Mouse (Mus musculus): Measurements from ENCODE around the gene Gal3st1. TPM values are rescaled to one million over a fixed set of nuclear protein-coding genes. Genes with fewer than 3 reads are reported as not detected.
"Not testable (repeated sequence)": the region's sequence is repeated elsewhere in the genome, so short reads cannot be mapped to it uniquely, and the experiment has no call there.

Gal3st1 gene
- polyA plus RNA-seq (2014; fragmentation: Nextera tagmentation; extraction: Ambion mirVana): 0.87 and 1.5 TPM in 2 replicates

- peak; percentile 41 for ATAC-seq (replicated peaks; ENCODE audit: low FRiP score)
- no peak within 1 kb of the TSS for H3K9ac ChIP-seq (ENCODE audit: low read depth, low read length)
- WGBS: 5% methylated on average over 22 of the region's 37 CpGs
These were observed at the start of gene Gal3st1 for GRCm38 (mm10) chr11:3983291-3983862. Gal3st1 (plus strand) TSS chr11:3983636.

GRCm38 (mm10) chr11:3933756-3934285, 49.6 kb upstream of the Gal3st1 start:
- H3K4me3 ChIP-seq (ENCODE audit: low read depth, low read length): no peak overlapping the region
- H3K9me3 ChIP-seq (ENCODE audit: control insufficient read depth, low read length): no peaks in the 10 kb centered on the region
- ATAC-seq (replicated peaks; ENCODE audit: low FRiP score) (no peak), DNase-seq (ENCODE audit: low spot score) (no peak)
- no peaks in the 10 kb centered on the region for H3K27me3 ChIP-seq (replicated peaks; ENCODE audit: control insufficient read depth, insufficient read depth, low read length)
- 84% methylated on average over 9 of the region's 9 CpGs for WGBS
- H3K4me2 ChIP-seq: no peak overlapping the region
- no peaks in the 10 kb centered on the region for H3K36me3 ChIP-seq (ENCODE audit: control insufficient read depth, insufficient read depth, low read length)
- H3K9ac ChIP-seq (ENCODE audit: low read depth, low read length): no peak overlapping the region
- no peak overlapping the region for H3K27ac ChIP-seq (ENCODE audit: low read depth, low read length)
- H3K4me1 ChIP-seq (replicated peaks; ENCODE audit: control insufficient read depth, insufficient read depth, low read length): peaks cover 6% of the 10 kb centered on the region

More at GRCm38 (mm10) chr11:3983291-3983862, at the start of gene Gal3st1:
- peak within 1 kb of the TSS; percentile 38 for H3K4me3 ChIP-seq (ENCODE audit: low read depth, low read length)
- no peaks in the 10 kb centered on the region for H3K9me3 ChIP-seq (ENCODE audit: control insufficient read depth, low read length)
- H3K36me3 ChIP-seq (ENCODE audit: control insufficient read depth, insufficient read depth, low read length): peaks cover 10% of the 10 kb centered on the region
- H3K27me3 ChIP-seq (replicated peaks; ENCODE audit: control insufficient read depth, insufficient read depth, low read length): peaks cover 30% of the 10 kb centered on the region
- peak within 1 kb of the TSS; percentile 61 for H3K4me2 ChIP-seq
- 0 out of 2 replicates have a peak within 1 kb of the TSS, but pooled peaks have one; percentile 3 for H3K27ac ChIP-seq (ENCODE audit: low read depth, low read length)
- no peak for DNase-seq (ENCODE audit: low spot score)
- H3K4me1 ChIP-seq (replicated peaks; ENCODE audit: control insufficient read depth, insufficient read depth, low read length): 0 out of 2 replicates have a peak, but pooled peaks cover 2% of the 10 kb centered on the region

GRCm38 (mm10) chr11:3935135-3935534, 48.3 kb upstream of the Gal3st1 start:
- Histone ChIP-seq H3K27ac (ENCODE audit: low read depth, low read length) (no peak overlapping the region), H3K4me3 (ENCODE audit: low read depth, low read length) (no peak overlapping the region), H3K9me3 (ENCODE audit: control insufficient read depth, low read length) (no peaks in the 10 kb centered on the region), H3K27me3 (replicated peaks; ENCODE audit: control insufficient read depth, insufficient read depth, low read length) (no peaks in the 10 kb centered on the region), H3K4me2 (no peak overlapping the region), H3K36me3 (ENCODE audit: control insufficient read depth, insufficient read depth, low read length) (no peaks in the 10 kb centered on the region), H3K9ac (ENCODE audit: low read depth, low read length) (no peak overlapping the region), H3K4me1 (replicated peaks; ENCODE audit: control insufficient read depth, insufficient read depth, low read length) (peaks cover 6% of the 10 kb centered on the region)
- DNase-seq (ENCODE audit: low spot score) (no peak), ATAC-seq (replicated peaks; ENCODE audit: low FRiP score) (no peak)
- WGBS: 71% methylated on average over 4 of the region's 4 CpGs

- H3K4me1 ChIP-seq (replicated peaks; ENCODE audit: control insufficient read depth, insufficient read depth, low read length): peaks cover 1% of the 10 kb centered on the region
- DNase-seq (ENCODE audit: low spot score): no peak
- H3K27ac ChIP-seq (ENCODE audit: low read depth, low read length): no peak overlapping the region
- H3K9ac ChIP-seq (ENCODE audit: low read depth, low read length): no peak overlapping the region
- 94% methylated on average over 3 of the region's 3 CpGs for WGBS
- H3K9me3 ChIP-seq (ENCODE audit: control insufficient read depth, low read length): no peaks in the 10 kb centered on the region
- H3K4me2 ChIP-seq: no peak overlapping the region
- no peaks in the 10 kb centered on the region for H3K27me3 ChIP-seq (replicated peaks; ENCODE audit: control insufficient read depth, insufficient read depth, low read length)
- no peaks in the 10 kb centered on the region for H3K36me3 ChIP-seq (ENCODE audit: control insufficient read depth, insufficient read depth, low read length)
- no peak overlapping the region for H3K4me3 ChIP-seq (ENCODE audit: low read depth, low read length)
- no peak for ATAC-seq (replicated peaks; ENCODE audit: low FRiP score)
These were observed 47.1 kb upstream of the Gal3st1 start for GRCm38 (mm10) chr11:3936318-3936717.

GRCm38 (mm10) chr11:3937321-3937874, 46.0 kb upstream of the Gal3st1 start:
- Histone ChIP-seq H3K36me3 (ENCODE audit: control insufficient read depth, insufficient read depth, low read length) (no peaks in the 10 kb centered on the region), H3K27ac (ENCODE audit: low read depth, low read length) (no peak overlapping the region), H3K4me3 (ENCODE audit: low read depth, low read length) (no peak overlapping the region), H3K4me1 (replicated peaks; ENCODE audit: control insufficient read depth, insufficient read depth, low read length) (no peaks in the 10 kb centered on the region; the same call in 1 of the 2 replicates), H3K4me2 (no peak overlapping the region), H3K27me3 (replicated peaks; ENCODE audit: control insufficient read depth, insufficient read depth, low read length) (no peaks in the 10 kb centered on the region), H3K9me3 (ENCODE audit: control insufficient read depth, low read length) (no peaks in the 10 kb centered on the region), H3K9ac (ENCODE audit: low read depth, low read length) (no peak overlapping the region)
- 71% methylated on average over 13 of the region's 13 CpGs for WGBS
- ATAC-seq (replicated peaks; ENCODE audit: low FRiP score) (no peak), DNase-seq (ENCODE audit: low spot score) (no peak)

- H3K9me3 ChIP-seq (ENCODE audit: control insufficient read depth, low read length): no peaks in the 10 kb centered on the region
- H3K27ac ChIP-seq (ENCODE audit: low read depth, low read length): no peak overlapping the region
- H3K4me2 ChIP-seq: no peak overlapping the region
- WGBS: 84% methylated on average over 7 of the region's 7 CpGs
- H3K27me3 ChIP-seq (replicated peaks; ENCODE audit: control insufficient read depth, insufficient read depth, low read length): no peaks in the 10 kb centered on the region
- H3K9ac ChIP-seq (ENCODE audit: low read depth, low read length): no peak overlapping the region
- DNase-seq (ENCODE audit: low spot score) (no peak), ATAC-seq (replicated peaks; ENCODE audit: low FRiP score) (no peak)
- H3K4me1 ChIP-seq (replicated peaks; ENCODE audit: control insufficient read depth, insufficient read depth, low read length): no peaks in the 10 kb centered on the region
- no peak overlapping the region for H3K4me3 ChIP-seq (ENCODE audit: low read depth, low read length)
- no peaks in the 10 kb centered on the region for H3K36me3 ChIP-seq (ENCODE audit: control insufficient read depth, insufficient read depth, low read length)
These were observed 42.1 kb upstream of the Gal3st1 start for GRCm38 (mm10) chr11:3941371-3941770.

- no peak overlapping the region for H3K27ac ChIP-seq (ENCODE audit: low read depth, low read length)
- no peak overlapping the region for H3K9ac ChIP-seq (ENCODE audit: low read depth, low read length)
- H3K9me3 ChIP-seq (ENCODE audit: control insufficient read depth, low read length): no peaks in the 10 kb centered on the region
- 15% methylated on average over 1 of the region's 1 CpGs for WGBS
- H3K4me3 ChIP-seq (ENCODE audit: low read depth, low read length): no peak overlapping the region
- no peaks in the 10 kb centered on the region for H3K27me3 ChIP-seq (replicated peaks; ENCODE audit: control insufficient read depth, insufficient read depth, low read length)
- DNase-seq (ENCODE audit: low spot score): no peak
- H3K4me1 ChIP-seq (replicated peaks; ENCODE audit: control insufficient read depth, insufficient read depth, low read length): no peaks in the 10 kb centered on the region
- H3K4me2 ChIP-seq: no peak overlapping the region
- H3K36me3 ChIP-seq (ENCODE audit: control insufficient read depth, insufficient read depth, low read length): no peaks in the 10 kb centered on the region
- ATAC-seq (replicated peaks; ENCODE audit: low FRiP score): no peak
These were observed 37.0 kb upstream of the Gal3st1 start for GRCm38 (mm10) chr11:3946386-3946785.

GRCm38 (mm10) chr11:3954876-3955275, 28.6 kb upstream of the Gal3st1 start:
- H3K9ac ChIP-seq (ENCODE audit: low read depth, low read length); H3K36me3 ChIP-seq (ENCODE audit: control insufficient read depth, insufficient read depth, low read length); H3K4me1 ChIP-seq (replicated peaks; ENCODE audit: control insufficient read depth, insufficient read depth, low read length); H3K4me2 ChIP-seq; DNase-seq (ENCODE audit: low spot score); H3K9me3 ChIP-seq (ENCODE audit: control insufficient read depth, low read length); H3K4me3 ChIP-seq (ENCODE audit: low read depth, low read length); ATAC-seq (replicated peaks; ENCODE audit: low FRiP score); H3K27me3 ChIP-seq (replicated peaks; ENCODE audit: control insufficient read depth, insufficient read depth, low read length); H3K27ac ChIP-seq (ENCODE audit: low read depth, low read length): not testable (repeated sequence)
- WGBS: 78% methylated on average over 5 of the region's 5 CpGs

- not testable (repeated sequence) for H3K27ac ChIP-seq (ENCODE audit: low read depth, low read length); H3K27me3 ChIP-seq (replicated peaks; ENCODE audit: control insufficient read depth, insufficient read depth, low read length)
- WGBS: 72% methylated on average over 4 of the region's 4 CpGs
These were observed 28.1 kb upstream of the Gal3st1 start for GRCm38 (mm10) chr11:3955371-3955770.

More at GRCm38 (mm10) chr11:3955371-3955770, 28.1 kb upstream of the Gal3st1 start:
- not testable (repeated sequence) for H3K4me1 ChIP-seq (replicated peaks; ENCODE audit: control insufficient read depth, insufficient read depth, low read length); H3K9me3 ChIP-seq (ENCODE audit: control insufficient read depth, low read length); H3K4me2 ChIP-seq; H3K9ac ChIP-seq (ENCODE audit: low read depth, low read length); ATAC-seq (replicated peaks; ENCODE audit: low FRiP score); DNase-seq (ENCODE audit: low spot score); H3K36me3 ChIP-seq (ENCODE audit: control insufficient read depth, insufficient read depth, low read length); H3K4me3 ChIP-seq (ENCODE audit: low read depth, low read length)
